Comparison of ENCODE assay signal across 9 mouse cellular contexts in the genomic region with DNA sequence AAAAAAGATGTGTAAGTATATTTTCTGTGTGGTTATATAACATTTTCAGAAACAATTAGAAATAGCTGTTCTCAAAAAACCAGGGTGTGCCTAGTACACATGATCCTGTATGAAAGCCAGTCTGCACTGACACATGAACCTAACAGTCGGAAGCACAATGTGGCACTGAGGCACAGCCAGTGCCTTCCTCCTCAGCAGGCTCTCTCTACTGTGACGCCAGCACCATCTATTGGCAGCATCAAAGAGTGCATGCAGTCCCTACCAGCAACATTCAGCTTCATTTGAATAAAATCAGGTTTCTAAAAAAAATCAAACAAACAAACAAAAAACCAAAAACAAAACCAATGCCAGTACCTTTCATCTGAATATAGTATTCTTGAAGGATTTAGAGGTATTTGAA. TPM values are rescaled to one million over a fixed set of nuclear protein-coding genes. Genes with fewer than 3 reads are reported as not detected.
A peak's percentile ranks its signal among the peaks of the same experiment; 100 is the strongest.
DNase-seq lines count a peak whose midpoint lies in the region; ATAC-seq and TF ChIP-seq lines count a peak whose summit lies in the region.
"Had no signal": no experiment of that assay in that cellular context is flagged by ENCODE, and none has a peak within 500 bp of the region (broad histone marks: within the 10 kb centered on the region; RNA-seq: fewer than 3 reads in every experiment).

No protein-coding gene starts in this region.

- H3K4me3 ChIP-seq in ES-E14 (ENCODE audit: insufficient read depth in 1 of 2, low read depth in 1 of 2, low read length in 2 of 2, poor library complexity in 1 of 2, severe bottlenecking in 1 of 2) = no peak overlapping the region
- no peak overlapping the region for H3K4me3 ChIP-seq in forebrain, postnatal 0 days (ENCODE audit: low read depth, low read length)
- H3K4me3 ChIP-seq in intestine, embryonic 14.5 days (ENCODE audit: low read depth, low read length) = no peak overlapping the region
- H3K4me3 ChIP-seq: heart, embryonic 15.5 days had no signal

- intact Hi-C loops in left cerebral cortex, postnatal 4 days (cut with DNase I) = loop anchor here (5.0 kb wide), 1 partner anchor 114 kb away; no protein-coding TSS in a partner anchor

- TF ChIP-seq CTCF in forebrain, postnatal 0 days (IDR thresholded peaks at IDR 0.05; ENCODE audit: low read depth) = peak; percentile 96

- ATAC-seq in forebrain, postnatal 0 days = peak; percentile 91
- peak; percentile 74; the same call in 1 of the 2 replicates for ATAC-seq in intestine, embryonic 14.5 days (replicated peaks; ENCODE audit: low FRiP score, low TSS enrichment, low read depth)

- no peak overlapping the region for H3K9ac ChIP-seq in ES-E14 (ENCODE audit: insufficient read depth, low read depth, low read length, poor library complexity, severe bottlenecking)
- H3K9ac ChIP-seq in forebrain, postnatal 0 days = no peak overlapping the region
- H3K9ac ChIP-seq in intestine, embryonic 14.5 days (ENCODE audit: low read length) = no peak overlapping the region
- H3K9ac ChIP-seq: heart, embryonic 15.5 days had no signal

- DNase-seq in 3T3-L1 (ENCODE audit: low read depth, low spot score) (peak; percentile 78), ES-E14 (ENCODE audit: low read depth, low spot score) (peak; percentile 43)
- peak; percentile 59 for DNase-seq in cerebellum, adult 11 months
- peak; percentile 91 for DNase-seq in forebrain, postnatal 0 days
- peak; percentile 79 for DNase-seq in intestine, embryonic 14.5 days (ENCODE audit: low spot score)
- DNase-seq in left cerebral cortex, postnatal 4 days = peak; percentile 73
- DNase-seq in naive thymus-derived CD4-positive, alpha-beta T cell, adult 2 months (ENCODE audit: low read depth) = peak; percentile 83
- DNase-seq in thymus, postnatal 14 days = peak; percentile 81

- H3K9me3 ChIP-seq in ES-E14 (ENCODE audit: control insufficient read depth, insufficient read depth, low read depth, low read length) = no peaks in the 10 kb centered on the region
- no peaks in the 10 kb centered on the region for H3K9me3 ChIP-seq in forebrain, postnatal 0 days (ENCODE audit: low read length)
- H3K9me3 ChIP-seq in intestine, embryonic 14.5 days (ENCODE audit: control insufficient read depth, low read length) = no peaks in the 10 kb centered on the region
- H3K9me3 ChIP-seq: heart, embryonic 15.5 days had no signal

- peaks cover 3% of the 10 kb centered on the region; the same call in 1 of the 2 replicates for H3K36me3 ChIP-seq in ES-E14 (ENCODE audit: control insufficient read depth, insufficient read depth, low read length, poor library complexity, severe bottlenecking)
- no peaks in the 10 kb centered on the region for H3K36me3 ChIP-seq in forebrain, postnatal 0 days (ENCODE audit: insufficient read depth)
- peaks cover 14% of the 10 kb centered on the region for H3K36me3 ChIP-seq in intestine, embryonic 14.5 days (ENCODE audit: control insufficient read depth, insufficient read depth, low read length)
- H3K36me3 ChIP-seq: heart, embryonic 15.5 days had no signal

- in situ Hi-C loops in ES-E14 (cut with MboI; ENCODE audit: low sequenced_read_pairs in 2 of 2, unreplicated experiment in 2 of 2) = no loop called here

- WGBS in forebrain, postnatal 0 days = 0% methylated on average over 2 of the region's 2 CpGs
- 11% methylated on average over 2 of the region's 2 CpGs for WGBS in intestine, embryonic 14.5 days

- no peak overlapping the region for H3K27ac ChIP-seq in ES-E14 (ENCODE audit: insufficient read depth, low read depth, low read length, poor library complexity, severe bottlenecking)
- no peak overlapping the region for H3K27ac ChIP-seq in forebrain, postnatal 0 days (ENCODE audit: low read depth, low read length)
- no peak overlapping the region for H3K27ac ChIP-seq in intestine, embryonic 14.5 days (ENCODE audit: low read depth)
- H3K27ac ChIP-seq: heart, embryonic 15.5 days had no signal

- no peaks in the 10 kb centered on the region for H3K27me3 ChIP-seq in forebrain, postnatal 0 days (ENCODE audit: insufficient read depth, low read length)
- no peaks in the 10 kb centered on the region for H3K27me3 ChIP-seq in intestine, embryonic 14.5 days (replicated peaks; ENCODE audit: control insufficient read depth, insufficient read depth, low read length)
- H3K27me3 ChIP-seq: heart, embryonic 15.5 days had no signal

- H3K4me1 ChIP-seq in ES-E14 (ENCODE audit: control insufficient read depth in 2 of 2, insufficient read depth in 2 of 2, low read length in 2 of 2, poor library complexity in 1 of 2) = no peaks in the 10 kb centered on the region
- 0 out of 2 replicates have a peak, but pooled peaks cover 7% of the 10 kb centered on the region for H3K4me1 ChIP-seq in forebrain, postnatal 0 days (ENCODE audit: insufficient read depth)
- 0 out of 2 replicates have a peak, but pooled peaks cover 4% of the 10 kb centered on the region for H3K4me1 ChIP-seq in intestine, embryonic 14.5 days (replicated peaks; ENCODE audit: control insufficient read depth, insufficient read depth, low read length)

- no peak overlapping the region for H3K4me2 ChIP-seq in forebrain, postnatal 0 days (ENCODE audit: low read depth)
- H3K4me2 ChIP-seq in intestine, embryonic 14.5 days (ENCODE audit: low read length) = no peak overlapping the region
- H3K4me2 ChIP-seq: heart, embryonic 15.5 days had no signal

TF ChIP-seq in ES-E14, 5 proteins besides CTCF, POLR2A, EP300 and RAD21:
- TF ChIP-seq ZC3H11A (IDR thresholded peaks at IDR 0.05; ENCODE audit: borderline replicate concordance, low read depth, low read length) (0 out of 2 replicates have a peak, but pooled peaks have one; percentile 30), HCFC1 (IDR thresholded peaks at IDR 0.05; ENCODE audit: borderline replicate concordance, insufficient read depth, low read length) (no peak), MAFK (IDR thresholded peaks at IDR 0.05; ENCODE audit: insufficient read depth, low read depth, low read length) (no peak), CHD2 (IDR thresholded peaks at IDR 0.05; ENCODE audit: low read depth, low read length) (no peak), ZNF384 (IDR thresholded peaks at IDR 0.05; ENCODE audit: low read depth, low read length) (no peak)
TF ChIP-seq in ES-E14: peak in this region for 1.

RNA-seq across cellular contexts. Expression of gene Setd3, which starts 57.8 kb away (rescaled TPM):
- 43.0 and 56.0 TPM in 2 replicates for total RNA-seq in ES-E14 (2012; rRNA removed)
- 124 and 126 TPM in 2 replicates for total RNA-seq in forebrain, postnatal 0 days (2014; rRNA removed)
- polyA plus RNA-seq in forebrain, postnatal 0 days (2015; fragmentation: Nextera tagmentation; extraction: Ambion mirVana) = 92.5 and 102 TPM in 2 replicates
- 75.9 and 83.6 TPM in 2 replicates for polyA plus RNA-seq in intestine, embryonic 14.5 days (2014; fragmentation: Nextera tagmentation; extraction: Ambion mirVana)
- 100 to 1,000 TPM; 122 to 123 TPM for total RNA-seq in left cerebral cortex, postnatal 4 days (2021)

RNA-seq across cellular contexts. Expression of gene Ccnk, which starts 58.1 kb away (rescaled TPM):
- total RNA-seq in ES-E14 (2012; rRNA removed) = 11.1 and 14.5 TPM in 2 replicates
- 13.5 TPM in 2 replicates for total RNA-seq in forebrain, postnatal 0 days (2014; rRNA removed)
- 1.9 and 2.4 TPM in 2 replicates for polyA plus RNA-seq in forebrain, postnatal 0 days (2015; fragmentation: Nextera tagmentation; extraction: Ambion mirVana)
- polyA plus RNA-seq in intestine, embryonic 14.5 days (2014; fragmentation: Nextera tagmentation; extraction: Ambion mirVana) = 4.7 and 5.1 TPM in 2 replicates
- total RNA-seq in left cerebral cortex, postnatal 4 days (2021) = 10 to 100 TPM; 39.0 to 40.2 TPM
